Mouse (Mus musculus) heart, embryonic 12.5 days (tissue): Measurements from ENCODE around the gene Mlkl. TPM values are rescaled to one million over a fixed set of nuclear protein-coding genes. Genes with fewer than 3 reads are reported as not detected.
"Not testable (repeated sequence)": the region's sequence is repeated elsewhere in the genome, so short reads cannot be mapped to it uniquely, and the experiment has no call there.

Experiments used
- ATAC-seq: fragments of 200-750 bp; cut with Nextera tagmentation; 2 replicates; pipeline ENCODE4 v1.8.0; 2017; ENCODE audit warnings: moderate TSS enrichment, moderate library complexity; ENCODE audit not compliant: insufficient number of reproducible peaks, low FRiP score
- H3K27ac ChIP-seq: fragments of 300-500 bp; sonication (generic); 2 replicates; pipeline ENCODE4 v1.5.1; 2016; ENCODE audit warnings: mild to moderate bottlenecking, moderate library complexity; ENCODE audit not compliant: poor library complexity, severe bottlenecking
- H3K27me3 ChIP-seq: fragments of 300-500 bp; sonication (generic); replicated peaks from 2 replicates; pipeline ENCODE4 v1.6.1; 2016; ENCODE audit warnings: mild to moderate bottlenecking, moderate library complexity
- H3K36me3 ChIP-seq: fragments of 300-500 bp; sonication (generic); 2 replicates; pipeline ENCODE4 v1.6.1; 2016; ENCODE audit warnings: mild to moderate bottlenecking, moderate library complexity
- H3K4me1 ChIP-seq: fragments of 300-500 bp; sonication (generic); replicated peaks from 2 replicates; pipeline ENCODE4 v1.6.1; 2016; ENCODE audit warnings: mild to moderate bottlenecking
- H3K4me2 ChIP-seq: fragments of 300-500 bp; sonication (generic); 2 replicates; pipeline ENCODE4 v1.6.1; 2016; ENCODE audit warnings: mild to moderate bottlenecking, moderate library complexity
- H3K4me3 ChIP-seq: fragments of 300-500 bp; sonication (generic); 2 replicates; pipeline ENCODE4 v1.5.1; 2016; ENCODE audit warnings: mild to moderate bottlenecking
- H3K9ac ChIP-seq: fragments of 300-500 bp; sonication (generic); 2 replicates; pipeline ENCODE4 v1.6.1; 2016; ENCODE audit warnings: mild to moderate bottlenecking, moderate library complexity
- H3K9me3 ChIP-seq: fragments of 300-500 bp; sonication (generic); replicated peaks from 2 replicates; pipeline ENCODE4 v1.6.1; 2016; ENCODE audit warnings: mild to moderate bottlenecking, moderate library complexity
- whole genome bisulfite sequencing: fragments of 180-500 bp; shearing (Covaris S2); methylation state at CpG from one replicate; pipeline ENCODE4 v1.1.7; 2016; 5-methylcytosine and 5-hydroxymethylcytosine counted together
- polyA plus RNA-seq: library from polyadenylated mRNA; unstranded; fragments of >200 nt; fragmentation: Nextera tagmentation; extraction: Ambion mirVana; gene quantifications from 2 replicates; pipeline ENCODE4 v1.2.1, GENCODE M21; 2016

Gene Mlkl
- polyA plus RNA-seq, 1 experiment from 2014 or later = 2.3 TPM

GRCm38 (mm10) chr8:111291733-111292132 is 46.2 kb downstream of the Mlkl start:
- peak overlapping the region; percentile 77 for H3K27ac ChIP-seq
- H3K27me3 ChIP-seq = no peaks in the 10 kb centered on the region
- ATAC-seq = no peak
- H3K4me1 ChIP-seq = peaks cover 8% of the 10 kb centered on the region; the same call in 1 of the 2 replicates
- H3K4me3 ChIP-seq = no peak overlapping the region
- no peak overlapping the region for H3K4me2 ChIP-seq
- no peaks in the 10 kb centered on the region for H3K9me3 ChIP-seq
- no peak overlapping the region for H3K9ac ChIP-seq
- peaks cover 78% of the 10 kb centered on the region for H3K36me3 ChIP-seq
- WGBS = 77% methylated on average over 7 of the region's 7 CpGs

- 94% methylated on average over 7 of the region's 7 CpGs for whole genome bisulfite sequencing
- Histone ChIP-seq H3K27me3 (no peaks in the 10 kb centered on the region), H3K27ac (no peak overlapping the region), H3K4me3 (no peak overlapping the region), H3K9me3 (no peaks in the 10 kb centered on the region), H3K36me3 (peaks cover 83% of the 10 kb centered on the region), H3K4me2 (no peak overlapping the region), H3K9ac (no peak overlapping the region), H3K4me1 (peaks cover 6% of the 10 kb centered on the region; the same call in 1 of the 2 replicates)
- ATAC-seq = no peak
These were observed 47.4 kb downstream of the Mlkl start for GRCm38 (mm10) chr8:111290586-111290985.

- H3K9ac ChIP-seq = no peak overlapping the region
- no peak overlapping the region for H3K4me3 ChIP-seq
- no peaks in the 10 kb centered on the region for H3K9me3 ChIP-seq
- peaks cover 91% of the 10 kb centered on the region for H3K36me3 ChIP-seq
- H3K27ac ChIP-seq = no peak overlapping the region
- no peak for ATAC-seq
- 0 out of 2 replicates have a peak, but pooled peaks cover 3% of the 10 kb centered on the region for H3K4me1 ChIP-seq
- 90% methylated on average over 4 of the region's 4 CpGs for WGBS
- H3K27me3 ChIP-seq = no peaks in the 10 kb centered on the region
- H3K4me2 ChIP-seq = no peak overlapping the region
These were observed 52.4 kb downstream of the Mlkl start for GRCm38 (mm10) chr8:111285603-111286002.

- H3K27me3 ChIP-seq = no peaks in the 10 kb centered on the region
- H3K4me2 ChIP-seq = no peak overlapping the region
- 93% methylated on average over 3 of the region's 3 CpGs for WGBS
- H3K36me3 ChIP-seq = peaks cover 87% of the 10 kb centered on the region
- H3K27ac ChIP-seq = no peak overlapping the region
- H3K9ac ChIP-seq = no peak overlapping the region
- no peaks in the 10 kb centered on the region for H3K9me3 ChIP-seq
- no peak overlapping the region for H3K4me3 ChIP-seq
- ATAC-seq = no peak
- H3K4me1 ChIP-seq = 0 out of 2 replicates have a peak, but pooled peaks cover 3% of the 10 kb centered on the region
These were observed 55.9 kb downstream of the Mlkl start for GRCm38 (mm10) chr8:111282093-111282492.

GRCm38 (mm10) chr8:111268277-111268676 is 69.7 kb downstream of the Mlkl start:
- Histone ChIP-seq H3K4me3 (no peak overlapping the region), H3K9ac (no peak overlapping the region), H3K4me1 (no peaks in the 10 kb centered on the region), H3K27me3 (no peaks in the 10 kb centered on the region), H3K4me2 (no peak overlapping the region), H3K36me3 (peaks cover 30% of the 10 kb centered on the region), H3K9me3 (0 out of 2 replicates have a peak, but pooled peaks cover 3% of the 10 kb centered on the region), H3K27ac (no peak overlapping the region)
- no peak for ATAC-seq
- WGBS = 83% methylated on average over 2 of the region's 2 CpGs

GRCm38 (mm10) chr8:111266161-111266560 is 71.8 kb downstream of the Mlkl start:
- 72% methylated on average over 7 of the region's 7 CpGs for WGBS
- H3K4me2 ChIP-seq, H3K27ac ChIP-seq, H3K9me3 ChIP-seq, ATAC-seq, H3K27me3 ChIP-seq, H3K4me3 ChIP-seq, H3K9ac ChIP-seq: not testable (repeated sequence)
- H3K4me1 ChIP-seq = peaks cover 11% of the 10 kb centered on the region
- peaks cover 18% of the 10 kb centered on the region for H3K36me3 ChIP-seq

- H3K4me3 ChIP-seq = no peak overlapping the region
- WGBS = 79% methylated on average over 2 of the region's 2 CpGs
- peaks cover 7% of the 10 kb centered on the region for H3K36me3 ChIP-seq
- no peak overlapping the region for H3K27ac ChIP-seq
- ATAC-seq = no peak
- 0 out of 2 replicates have a peak, but pooled peaks cover 3% of the 10 kb centered on the region for H3K9me3 ChIP-seq
- no peaks in the 10 kb centered on the region for H3K27me3 ChIP-seq
- no peak overlapping the region for H3K4me2 ChIP-seq
- peaks cover 13% of the 10 kb centered on the region for H3K4me1 ChIP-seq
- no peak overlapping the region for H3K9ac ChIP-seq
These were observed 73.2 kb downstream of the Mlkl start for GRCm38 (mm10) chr8:111264693-111265220.

- no peak overlapping the region for H3K9ac ChIP-seq
- ATAC-seq = no peak
- no peak overlapping the region for H3K4me2 ChIP-seq
- WGBS = 11% methylated on average over 4 of the region's 4 CpGs
- H3K27ac ChIP-seq = peak overlapping the region; percentile 77
- no peak overlapping the region for H3K4me3 ChIP-seq
- H3K9me3 ChIP-seq = 0 out of 2 replicates have a peak, but pooled peaks cover 3% of the 10 kb centered on the region
- peaks cover 19% of the 10 kb centered on the region for H3K4me1 ChIP-seq
- no peaks in the 10 kb centered on the region for H3K27me3 ChIP-seq
- 0 out of 2 replicates have a peak, but pooled peaks cover 4% of the 10 kb centered on the region for H3K36me3 ChIP-seq
These were observed 76.0 kb downstream of the Mlkl start for GRCm38 (mm10) chr8:111261981-111262381.

Other genes starting within 250 kb of the Mlkl start
- not detected in 2 replicates for gene Clec18a, start 245.8 kb downstream of the Mlkl start, polyA plus RNA-seq
- 16.2 and 18.1 TPM in 2 replicates for gene Pdpr, start 243.5 kb downstream of the Mlkl start, polyA plus RNA-seq
- 91.2 and 94.3 TPM in 2 replicates for gene Glg1, start 79.0 kb downstream of the Mlkl start, polyA plus RNA-seq
- 45.1 and 48.0 TPM in 2 replicates for gene Rfwd3, start 38.0 kb downstream of the Mlkl start, polyA plus RNA-seq
- 0.15 TPM in 1 of 2 replicates, not detected in the other for gene Fa2h, start 55.6 kb upstream of the Mlkl start, polyA plus RNA-seq
- gene Wdr59, start 183.9 kb upstream of the Mlkl start, polyA plus RNA-seq = 4.7 and 4.9 TPM in 2 replicates
- gene Znrf1, start 197.9 kb upstream of the Mlkl start, polyA plus RNA-seq = 33.1 and 35.1 TPM in 2 replicates